Mouse (Mus musculus) forebrain, embryonic 14.5 days (tissue): Measurements from ENCODE around the gene Dnm3. TPM values are rescaled to one million over a fixed set of nuclear protein-coding genes. Genes with fewer than 3 reads are reported as not detected.

ENCODE experiments used
- ATAC-seq: fragments of 200-750 bp; cut with Nextera tagmentation; 2 replicates; pipeline ENCODE4 v1.8.0; 2017; ENCODE audit warnings: mild to moderate bottlenecking, moderate library complexity
- DNase-seq: peaks from one replicate; pipeline ENCODE4 v3.0.0-alpha.2; 2015; ENCODE audit warnings: low spot score
- H3K27ac ChIP-seq: fragments of 300-500 bp; sonication (generic); 2 replicates; pipeline ENCODE4 v1.5.1; 2014; ENCODE audit warnings: low read depth, mild to moderate bottlenecking, control low read depth, low read length, moderate library complexity
- H3K27me3 ChIP-seq: fragments of 300-500 bp; sonication (generic); replicated peaks from 2 replicates; pipeline ENCODE4 v1.6.1; 2014; ENCODE audit warnings: low read length, control low read depth, mixed read lengths; ENCODE audit not compliant: control insufficient read depth, insufficient read depth
- H3K36me3 ChIP-seq: fragments of 300-500 bp; sonication (generic); 2 replicates; pipeline ENCODE4 v1.6.1; 2014; ENCODE audit warnings: low read length, control low read depth; ENCODE audit not compliant: control insufficient read depth, insufficient read depth
- H3K4me1 ChIP-seq: fragments of 300-500 bp; sonication (generic); 2 replicates; pipeline ENCODE4 v1.6.1; 2014; ENCODE audit warnings: antibody characterized with exemption, low read length, control low read depth; ENCODE audit not compliant: control insufficient read depth, insufficient read depth
- H3K4me2 ChIP-seq: fragments of 300-500 bp; sonication (generic); 2 replicates; pipeline ENCODE4 v1.6.1; 2014; ENCODE audit warnings: mild to moderate bottlenecking, control low read depth, low read length
- H3K4me3 ChIP-seq: fragments of 300-500 bp; sonication (generic); 2 replicates; pipeline ENCODE4 v1.5.1; 2014; ENCODE audit warnings: low read depth, low read length, control low read depth
- H3K9ac ChIP-seq: fragments of 300-500 bp; sonication (generic); 2 replicates; pipeline ENCODE4 v1.6.1; 2014; ENCODE audit warnings: mild to moderate bottlenecking, low read length, control low read depth, moderate library complexity
- H3K9me3 ChIP-seq: fragments of 300-500 bp; sonication (generic); replicated peaks from 2 replicates; pipeline ENCODE4 v1.6.1; 2016; ENCODE audit warnings: low read length, control low read depth, mixed read lengths; ENCODE audit not compliant: control insufficient read depth
- WGBS: fragments of 180-500 bp; shearing (Covaris S2); extraction: QIAGEN DNeasy Blood & Tissue Kit; methylation state at CpG from one replicate; pipeline ENCODE4 v1.1.7; 2014; 5-methylcytosine and 5-hydroxymethylcytosine counted together
- polyA plus RNA-seq: library from polyadenylated mRNA; unstranded; fragments of >200 nt; fragmentation: Nextera tagmentation; extraction: Ambion mirVana; gene quantifications from 2 replicates; pipeline ENCODE4 v1.2.1, GENCODE M21; 2014

Gene Dnm3
- polyA plus RNA-seq, 1 experiment from 2014 or later, result 20.6 TPM

DNA sequence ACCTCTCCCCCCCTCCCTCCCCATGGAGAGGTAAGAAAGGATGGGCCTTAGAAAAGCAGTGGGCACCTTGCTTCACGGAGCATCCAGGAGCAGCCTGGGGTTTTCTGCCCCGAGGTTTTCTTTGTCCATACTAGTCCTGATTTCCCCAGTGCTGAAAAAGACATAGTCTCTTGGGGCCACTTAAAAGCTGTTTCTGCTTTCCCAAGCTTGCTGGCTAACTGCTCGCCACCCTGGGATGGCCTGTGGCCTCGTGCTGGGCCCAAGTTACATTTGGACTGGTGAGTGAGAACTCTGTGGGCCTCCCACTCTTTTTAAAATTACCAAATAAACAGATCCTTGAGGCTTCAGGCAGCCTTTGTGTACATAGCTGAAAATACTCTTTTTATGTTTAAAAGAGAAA lies 500.5 kb downstream of the Dnm3 start:
- ATAC-seq (no peak), DNase-seq (no peak)
- H3K4me2 ChIP-seq, result no peak overlapping the region
- no peaks in the 10 kb centered on the region for H3K27me3 ChIP-seq
- H3K4me1 ChIP-seq, result no peaks in the 10 kb centered on the region
- H3K4me3 ChIP-seq, result no peak overlapping the region
- 75% methylated on average over 4 of the region's 4 CpGs for WGBS
- H3K9ac ChIP-seq, result no peak overlapping the region
- no peaks in the 10 kb centered on the region for H3K36me3 ChIP-seq
- no peak overlapping the region for H3K27ac ChIP-seq
- no peaks in the 10 kb centered on the region for H3K9me3 ChIP-seq

DNA sequence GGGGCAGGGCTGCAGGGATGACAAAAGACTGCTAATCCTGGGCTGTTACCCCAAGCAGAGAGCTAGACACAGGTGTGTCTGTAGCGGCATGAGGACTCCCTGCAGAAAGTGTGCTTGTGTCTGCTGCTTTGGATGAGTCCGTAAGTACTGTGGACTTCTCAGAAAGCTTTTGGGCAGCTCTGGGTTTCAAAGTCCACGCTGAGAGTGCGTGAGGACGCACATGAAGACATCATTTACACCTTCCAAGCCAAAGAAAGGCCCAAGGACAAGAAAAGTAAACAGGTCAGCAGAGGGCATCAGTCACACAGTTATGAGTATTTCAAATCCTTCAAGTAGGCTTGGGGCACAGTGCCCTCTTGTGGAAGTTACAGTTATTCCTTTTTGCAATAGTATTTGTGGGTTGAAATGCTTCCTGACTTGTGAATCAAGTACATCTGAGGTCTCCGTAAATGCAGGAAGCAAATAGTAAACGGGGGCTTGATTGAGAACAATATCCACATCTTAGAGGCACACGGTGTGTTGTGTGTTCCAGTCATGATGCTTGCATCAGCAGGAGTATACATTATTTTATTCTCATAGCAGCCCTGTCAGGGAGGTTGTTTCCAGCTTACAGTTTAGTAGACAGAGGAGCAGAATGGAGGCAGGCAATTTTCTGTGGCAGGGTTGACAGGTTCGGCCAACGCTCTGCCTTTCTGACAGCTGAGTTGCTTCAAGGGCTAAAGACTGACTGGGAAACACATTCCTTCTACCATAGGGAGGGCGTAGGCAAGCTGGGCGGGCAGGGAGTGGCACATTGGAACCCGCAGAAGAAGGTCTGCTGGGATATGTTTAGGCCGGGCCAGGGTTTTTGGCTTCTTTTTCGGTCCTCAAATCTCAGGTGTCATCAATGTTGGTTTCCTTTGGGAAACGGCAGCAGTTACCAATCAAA lies 501.3 kb downstream of the Dnm3 start:
- Histone ChIP-seq H3K27ac (no peak overlapping the region), H3K4me2 (no peak overlapping the region), H3K27me3 (no peaks in the 10 kb centered on the region), H3K4me3 (no peak overlapping the region), H3K4me1 (no peaks in the 10 kb centered on the region), H3K9ac (no peak overlapping the region), H3K9me3 (no peaks in the 10 kb centered on the region), H3K36me3 (no peaks in the 10 kb centered on the region)
- ATAC-seq (peak; percentile 74), DNase-seq (peak; percentile 89)
- WGBS, result 50% methylated on average over 16 of the region's 16 CpGs

DNA sequence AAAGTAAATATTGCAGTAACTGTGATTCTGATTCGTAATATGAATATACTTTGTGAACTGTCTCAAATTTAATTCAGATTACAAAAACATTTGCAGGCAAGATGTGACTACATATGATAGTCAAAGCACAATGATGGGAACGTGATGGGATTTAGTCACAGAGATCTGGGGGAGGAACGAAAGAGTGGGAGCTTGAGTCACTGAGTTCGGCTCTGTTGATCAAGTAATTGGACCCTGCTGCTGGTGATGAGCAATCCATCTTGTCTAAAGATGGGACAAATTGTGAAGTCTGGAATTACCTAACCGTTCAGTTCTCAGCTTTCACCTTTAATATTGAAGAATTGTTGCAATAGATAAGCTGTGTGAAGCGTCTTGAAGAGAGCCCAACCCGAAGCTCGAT lies 505.6 kb downstream of the Dnm3 start:
- Histone ChIP-seq H3K27me3 (no peaks in the 10 kb centered on the region), H3K27ac (no peak overlapping the region), H3K9me3 (no peaks in the 10 kb centered on the region), H3K36me3 (no peaks in the 10 kb centered on the region), H3K4me3 (no peak overlapping the region), H3K9ac (no peak overlapping the region), H3K4me2 (no peak overlapping the region), H3K4me1 (peaks cover 7% of the 10 kb centered on the region; the same call in 1 of the 2 replicates)
- no peak for ATAC-seq
- 96% methylated on average over 8 of the region's 8 CpGs for WGBS
- DNase-seq, result no peak

DNA sequence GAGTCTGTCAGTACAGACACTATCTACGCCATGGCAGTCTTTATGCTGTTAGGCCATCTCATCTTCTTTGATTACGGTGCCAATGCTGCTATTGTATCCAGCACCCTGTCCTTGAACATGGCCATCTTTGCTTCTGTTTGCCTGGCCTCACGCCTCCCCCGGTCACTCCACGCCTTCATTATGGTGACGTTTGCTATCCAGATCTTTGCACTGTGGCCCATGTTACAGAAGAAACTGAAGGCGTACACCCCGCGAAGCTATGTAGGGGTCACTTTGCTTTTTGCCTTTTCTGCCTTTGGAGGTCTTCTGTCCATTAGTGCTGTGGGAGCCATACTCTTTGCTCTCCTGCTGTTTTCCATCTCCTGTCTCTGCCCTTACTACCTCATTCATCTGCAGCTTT lies 507.0 kb downstream of the Dnm3 start:
- H3K27ac ChIP-seq, result no peak overlapping the region
- H3K9ac ChIP-seq, result no peak overlapping the region
- no peaks in the 10 kb centered on the region for H3K27me3 ChIP-seq
- H3K4me2 ChIP-seq, result no peak overlapping the region
- ATAC-seq, result no peak
- no peaks in the 10 kb centered on the region for H3K36me3 ChIP-seq
- no peak for DNase-seq
- H3K4me3 ChIP-seq, result no peak overlapping the region
- peaks cover 7% of the 10 kb centered on the region; the same call in 1 of the 2 replicates for H3K4me1 ChIP-seq
- 96% methylated on average over 9 of the region's 9 CpGs for WGBS
- H3K9me3 ChIP-seq, result no peaks in the 10 kb centered on the region

DNA sequence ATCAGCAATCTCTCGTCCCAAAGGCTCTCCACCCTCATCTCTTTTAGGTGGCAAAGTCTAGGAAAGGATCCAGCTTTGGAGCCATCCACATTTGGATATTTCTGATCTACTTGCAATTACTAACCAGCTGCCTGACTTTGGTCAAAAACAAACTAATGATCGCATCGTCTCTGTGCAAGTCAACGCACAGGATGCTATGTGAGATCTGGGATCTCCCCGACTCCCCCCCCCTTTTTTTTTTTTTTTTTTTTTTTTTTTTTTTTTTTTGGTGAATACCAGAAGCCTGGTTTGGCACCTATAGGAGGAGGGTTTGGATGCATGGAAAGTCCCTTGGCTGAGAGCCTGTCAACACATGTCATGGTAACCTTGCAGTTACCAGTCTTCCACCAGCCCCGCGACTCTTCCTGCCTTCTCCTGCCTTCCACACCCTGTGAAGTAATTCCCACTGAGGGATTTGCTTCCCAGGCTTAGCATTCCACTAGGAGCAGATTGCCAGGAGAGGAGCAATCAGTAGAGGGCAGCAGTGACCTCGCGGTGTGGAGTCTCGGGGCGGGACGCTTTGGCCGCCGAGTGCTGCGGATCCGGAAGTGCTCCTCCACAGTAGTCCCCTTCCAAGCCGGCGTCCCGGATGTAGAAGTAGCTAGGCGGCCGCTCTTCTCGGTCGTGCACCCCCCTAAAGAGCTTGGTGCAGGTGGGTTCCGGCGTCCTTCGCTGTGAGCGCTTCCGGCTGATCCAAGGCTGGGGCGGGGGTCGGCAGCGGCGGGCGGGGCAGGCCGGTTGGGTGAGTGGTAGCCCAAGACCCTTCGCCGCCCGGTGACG lies 509.0 kb downstream of the Dnm3 start, which contains the start of gene Pigc:
Pigc (plus strand) TSS at position 598 of the 819 bp plus-strand sequence.
- Histone ChIP-seq H3K27ac (peak within 1 kb of the TSS; percentile 40; the same call in 1 of the 2 replicates), H3K9ac (peak within 1 kb of the TSS; percentile 77), H3K27me3 (no peaks in the 10 kb centered on the region), H3K4me2 (peak within 1 kb of the TSS; percentile 54), H3K36me3 (no peaks in the 10 kb centered on the region), H3K9me3 (no peaks in the 10 kb centered on the region), H3K4me1 (peaks cover 7% of the 10 kb centered on the region; the same call in 1 of the 2 replicates), H3K4me3 (peak within 1 kb of the TSS; percentile 56)
- ATAC-seq (peak; percentile 99), DNase-seq (peak; percentile 96)
- WGBS, result 4% methylated on average over 38 of the region's 38 CpGs

DNA sequence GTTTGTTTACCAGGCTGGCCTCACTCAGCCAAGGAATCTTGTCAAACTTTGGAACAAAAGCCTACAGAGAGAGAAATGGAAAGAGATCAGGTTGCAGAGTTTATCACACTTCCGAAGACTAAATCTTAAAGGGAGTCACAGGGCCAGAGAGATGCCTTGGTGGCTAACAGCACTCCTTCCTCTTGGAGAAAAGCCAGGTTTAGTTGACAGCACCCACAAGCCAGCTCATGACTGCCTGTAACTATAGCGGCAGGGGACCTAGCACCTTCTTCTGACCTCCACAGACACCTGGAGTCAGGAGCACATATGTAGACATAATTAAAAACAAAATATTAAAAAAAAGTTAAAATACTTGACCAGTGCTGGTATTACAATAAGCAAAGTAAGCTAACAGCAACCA lies 509.9 kb downstream of the Dnm3 start:
- Histone ChIP-seq H3K9ac (no peak overlapping the region), H3K9me3 (no peaks in the 10 kb centered on the region), H3K4me1 (peaks cover 7% of the 10 kb centered on the region; the same call in 1 of the 2 replicates), H3K4me3 (no peak overlapping the region), H3K27me3 (no peaks in the 10 kb centered on the region), H3K27ac (no peak overlapping the region), H3K36me3 (no peaks in the 10 kb centered on the region), H3K4me2 (no peak overlapping the region)
- ATAC-seq, result no peak
- WGBS, result 94% methylated on average over 2 of the region's 2 CpGs
- no peak for DNase-seq

DNA sequence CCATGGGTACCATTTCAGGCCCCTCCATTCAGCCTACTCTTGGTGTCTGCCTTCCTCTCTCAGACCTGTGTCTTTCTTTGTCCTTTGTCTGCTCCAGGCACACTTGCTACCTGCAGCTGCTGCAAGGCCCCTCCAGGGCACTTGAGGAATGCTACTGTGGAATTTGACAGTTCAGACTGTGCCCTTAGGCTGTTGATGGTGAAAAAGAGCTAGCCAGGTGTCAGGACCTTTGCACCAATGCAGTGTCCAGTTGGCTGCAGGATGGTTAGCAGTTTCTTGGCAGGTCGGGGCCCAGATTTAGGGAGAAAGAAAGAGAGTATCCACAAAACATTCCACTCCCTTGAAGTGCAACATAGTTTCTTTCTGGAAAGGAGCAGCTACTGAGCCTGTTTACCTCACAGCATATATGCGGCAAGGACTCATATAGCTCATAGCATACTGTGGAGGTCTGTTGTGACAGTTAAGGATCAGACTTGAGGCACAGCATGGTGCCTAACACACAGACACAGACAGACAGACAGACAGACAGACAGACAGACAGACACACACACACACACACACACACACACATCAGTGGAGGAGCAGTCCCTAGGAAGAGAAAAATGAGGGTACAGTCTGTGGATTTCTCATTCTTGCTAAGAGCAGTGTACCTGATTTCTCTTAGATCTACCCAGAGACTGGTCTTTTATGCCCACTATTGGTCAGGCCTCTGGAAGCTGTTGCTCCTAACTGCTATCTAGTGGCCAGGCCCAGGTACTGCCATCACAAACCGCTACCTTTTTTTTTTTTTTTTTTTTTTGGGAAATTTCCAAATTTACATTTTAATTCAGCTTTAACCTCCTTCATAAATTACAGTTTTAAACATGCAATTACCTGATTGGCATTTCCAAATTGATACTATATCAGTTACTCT lies 515.1 kb downstream of the Dnm3 start:
- Histone ChIP-seq H3K4me2 (no peak overlapping the region), H3K27me3 (no peaks in the 10 kb centered on the region), H3K4me1 (no peaks in the 10 kb centered on the region), H3K9ac (no peak overlapping the region), H3K4me3 (no peak overlapping the region), H3K27ac (no peak overlapping the region), H3K36me3 (no peaks in the 10 kb centered on the region), H3K9me3 (no peaks in the 10 kb centered on the region)
- peak; percentile 73; the same call in 1 of the 2 replicates for ATAC-seq
- 50% methylated on average over 3 of the region's 3 CpGs for WGBS
- DNase-seq, result peak; percentile 58
